Mouse (Mus musculus) embryonic facial prominence, embryonic 14.5 days (tissue): ENCODE data around the gene Spop. TPM values are rescaled to one million over a fixed set of nuclear protein-coding genes. Genes with fewer than 3 reads are reported as not detected.
"Not testable (repeated sequence)": the region's sequence is repeated elsewhere in the genome, so short reads cannot be mapped to it uniquely, and the experiment has no call there.

Experiments used
- ATAC-seq: fragments of 200-750 bp; cut with Nextera tagmentation; 2 replicates; pipeline ENCODE4 v1.8.0; 2017; ENCODE audit warnings: low read depth, moderate number of reproducible peaks, moderate TSS enrichment
- DNase-seq: peaks from one replicate; pipeline ENCODE4 v3.0.0-alpha.2; 2015; ENCODE audit warnings: low spot score
- H3K27ac ChIP-seq: fragments of 300-500 bp; sonication (generic); replicated peaks from 2 replicates; pipeline ENCODE4 v1.5.1; 2014; ENCODE audit warnings: low read depth, mild to moderate bottlenecking, low read length, moderate library complexity
- H3K27me3 ChIP-seq: fragments of 300-500 bp; sonication (generic); replicated peaks from 2 replicates; pipeline ENCODE4 v1.6.1; 2014; ENCODE audit warnings: low read length; ENCODE audit not compliant: control insufficient read depth, insufficient read depth
- H3K36me3 ChIP-seq: fragments of 300-500 bp; sonication (generic); 2 replicates; pipeline ENCODE4 v1.6.1; 2014; ENCODE audit warnings: low read length, mixed read lengths; ENCODE audit not compliant: control insufficient read depth, insufficient read depth
- H3K4me1 ChIP-seq: fragments of 300-500 bp; sonication (generic); 2 replicates; pipeline ENCODE4 v1.6.1; 2014; ENCODE audit warnings: antibody characterized with exemption, low read length; ENCODE audit not compliant: control insufficient read depth, insufficient read depth
- H3K4me2 ChIP-seq: fragments of 300-500 bp; sonication (generic); 2 replicates; pipeline ENCODE4 v1.6.1; 2014; ENCODE audit warnings: low read depth, mild to moderate bottlenecking, low read length, moderate library complexity, mixed read lengths
- H3K4me3 ChIP-seq: fragments of 300-500 bp; sonication (generic); 2 replicates; pipeline ENCODE4 v1.5.1; 2014; ENCODE audit warnings: low read depth, mild to moderate bottlenecking, low read length
- H3K9ac ChIP-seq: fragments of 300-500 bp; sonication (generic); 2 replicates; pipeline ENCODE4 v1.6.1; 2014; ENCODE audit warnings: low read depth, mild to moderate bottlenecking, low read length, moderate library complexity, mixed read lengths
- H3K9me3 ChIP-seq: fragments of 300-500 bp; sonication (generic); 2 replicates; pipeline ENCODE4 v1.6.1; 2016; ENCODE audit warnings: low read length; ENCODE audit not compliant: control insufficient read depth
- WGBS: fragments of 180-500 bp; shearing (Covaris S2); extraction: QIAGEN DNeasy Blood & Tissue Kit; methylation state at CpG from one replicate; pipeline ENCODE4 v1.1.7; 2014; 5-methylcytosine and 5-hydroxymethylcytosine counted together
- polyA plus RNA-seq: library from polyadenylated mRNA; unstranded; fragments of >200 nt; fragmentation: Nextera tagmentation; extraction: Ambion mirVana; gene quantifications from 2 replicates; pipeline ENCODE4 v1.2.1, GENCODE M21; 2014

Spop gene
- polyA plus RNA-seq, 1 experiment from 2014 or later: 98.3 TPM

GRCm38 (mm10) chr11:95402658-95403101, 11.2 kb upstream of the Spop start:
- 26% methylated on average over 8 of the region's 8 CpGs for WGBS
- Histone ChIP-seq H3K4me2 (no peak overlapping the region), H3K4me1 (peaks cover 4% of the 10 kb centered on the region; the same call in 1 of the 2 replicates), H3K9me3 (no peaks in the 10 kb centered on the region), H3K36me3 (no peaks in the 10 kb centered on the region), H3K4me3 (no peak overlapping the region), H3K27me3 (no peaks in the 10 kb centered on the region), H3K27ac (no peak overlapping the region), H3K9ac (no peak overlapping the region)
- DNase-seq (no peak), ATAC-seq (no peak)

GRCm38 (mm10) chr11:95403382-95404340, 10.2 kb upstream of the Spop start:
- Histone ChIP-seq H3K4me1 (no peaks in the 10 kb centered on the region), H3K27me3 (no peaks in the 10 kb centered on the region), H3K9ac (no peak overlapping the region), H3K4me3 (no peak overlapping the region), H3K27ac (no peak overlapping the region), H3K4me2 (no peak overlapping the region), H3K9me3 (no peaks in the 10 kb centered on the region), H3K36me3 (no peaks in the 10 kb centered on the region)
- WGBS: 61% methylated on average over 16 of the region's 16 CpGs
- ATAC-seq (no peak), DNase-seq (no peak)

- no peaks in the 10 kb centered on the region for H3K36me3 ChIP-seq
- H3K4me2 ChIP-seq: no peak overlapping the region
- no peak overlapping the region for H3K27ac ChIP-seq
- no peak for DNase-seq
- no peak overlapping the region for H3K4me3 ChIP-seq
- no peaks in the 10 kb centered on the region for H3K27me3 ChIP-seq
- 71% methylated on average over 4 of the region's 4 CpGs for WGBS
- ATAC-seq: no peak
- H3K9me3 ChIP-seq: no peaks in the 10 kb centered on the region
- no peak overlapping the region for H3K9ac ChIP-seq
- H3K4me1 ChIP-seq: no peaks in the 10 kb centered on the region; the same call in 1 of the 2 replicates
Measured at GRCm38 (mm10) chr11:95405771-95406170, 8.1 kb upstream of the Spop start.

- not testable (repeated sequence) for H3K9me3 ChIP-seq, H3K36me3 ChIP-seq, H3K4me1 ChIP-seq, H3K27me3 ChIP-seq, H3K27ac ChIP-seq, DNase-seq, ATAC-seq, H3K9ac ChIP-seq, H3K4me2 ChIP-seq, H3K4me3 ChIP-seq
- WGBS: 97% methylated on average over 5 of the region's 5 CpGs
Measured at GRCm38 (mm10) chr11:95406398-95406797, 7.5 kb upstream of the Spop start.

- ATAC-seq (no peak), DNase-seq (no peak)
- H3K9ac ChIP-seq: no peak overlapping the region
- WGBS: 86% methylated on average over 10 of the region's 10 CpGs
- H3K9me3 ChIP-seq: no peaks in the 10 kb centered on the region
- H3K4me1 ChIP-seq: peaks cover 6% of the 10 kb centered on the region; the same call in 1 of the 2 replicates
- no peak overlapping the region for H3K27ac ChIP-seq
- H3K4me2 ChIP-seq: no peak overlapping the region
- no peaks in the 10 kb centered on the region for H3K27me3 ChIP-seq
- no peaks in the 10 kb centered on the region for H3K36me3 ChIP-seq
- no peak overlapping the region for H3K4me3 ChIP-seq
Measured at GRCm38 (mm10) chr11:95409450-95410112, 4.3 kb upstream of the Spop start.

- Histone ChIP-seq H3K27me3 (no peaks in the 10 kb centered on the region), H3K4me3 (no peak overlapping the region), H3K9me3 (no peaks in the 10 kb centered on the region), H3K4me1 (peaks cover 19% of the 10 kb centered on the region), H3K4me2 (no peak overlapping the region), H3K9ac (no peak overlapping the region), H3K36me3 (no peaks in the 10 kb centered on the region), H3K27ac (peak overlapping the region; percentile 21; the same call in 1 of the 2 replicates)
- WGBS: 34% methylated on average over 6 of the region's 6 CpGs
- DNase-seq (no peak), ATAC-seq (no peak)
Measured at GRCm38 (mm10) chr11:95411453-95412013, 2.3 kb upstream of the Spop start.

- no peaks in the 10 kb centered on the region for H3K9me3 ChIP-seq
- H3K4me1 ChIP-seq: peaks cover 19% of the 10 kb centered on the region
- H3K4me3 ChIP-seq: no peak overlapping the region
- no peaks in the 10 kb centered on the region for H3K27me3 ChIP-seq
- ATAC-seq: no peak
- no peak overlapping the region for H3K9ac ChIP-seq
- H3K27ac ChIP-seq: no peak overlapping the region
- no peaks in the 10 kb centered on the region for H3K36me3 ChIP-seq
- 70% methylated on average over 3 of the region's 3 CpGs for WGBS
- H3K4me2 ChIP-seq: no peak overlapping the region
- no peak for DNase-seq
Measured at GRCm38 (mm10) chr11:95412615-95413014, 1.3 kb upstream of the Spop start.

GRCm38 (mm10) chr11:95414536-95415161, 769 bp downstream of the Spop start:
- ATAC-seq (peak; percentile 92), DNase-seq (peak; percentile 98)
- H3K27me3 ChIP-seq: no peaks in the 10 kb centered on the region
- H3K4me1 ChIP-seq: peaks cover 19% of the 10 kb centered on the region
- peak overlapping the region; percentile 97 for H3K27ac ChIP-seq
- peak overlapping the region; percentile 82 for H3K4me2 ChIP-seq
- peak overlapping the region; percentile 75 for H3K4me3 ChIP-seq
- no peaks in the 10 kb centered on the region for H3K9me3 ChIP-seq
- H3K36me3 ChIP-seq: no peaks in the 10 kb centered on the region
- H3K9ac ChIP-seq: peak overlapping the region; percentile 80
- under 1% methylated on average over 28 of the region's 28 CpGs for WGBS
